Mouse (Mus musculus) regulatory T cell (primary cell): ENCODE results near the gene Gm3029.
"Not testable (repeated sequence)": the region's sequence is repeated elsewhere in the genome, so short reads cannot be mapped to it uniquely, and the experiment has no call there.

Experiments
- in situ Hi-C: fragments of 300-600 bp; cut with MboI, MseI; formaldehyde crosslinking; loops from one replicate; pipeline ENCODE4 v1.15.1; 2025; ENCODE audit warnings: high pct_unique_total_duplicates

Gm3029 gene

GRCm38 (mm10) chr14:3931456-3931855, at the start of gene Gm3029:
Gm3029 (plus strand) TSS chr14:3931756.
- in situ Hi-C loops = not testable (repeated sequence)

- in situ Hi-C loops = not testable (repeated sequence)
These were observed 47.7 kb upstream of the Gm3029 start, which contains the start of gene Gm2916 for GRCm38 (mm10) chr14:3883872-3884271. Gm2916 (plus strand) TSS chr14:3884172.

GRCm38 (mm10) chr14:3963247-3963646, 31.7 kb downstream of the Gm3029 start, which contains the start of gene Gm3095:
Gm3095 (plus strand) TSS chr14:3963547.
- in situ Hi-C loops = loop anchor here (5.0 kb wide), 1 partner anchor 704 kb away; no protein-coding TSS in a partner anchor
